Mouse (Mus musculus) thymus, postnatal 14 days (tissue): ENCODE results near the gene Fbxl17.

Source experiments
- DNase-seq: peaks from one replicate; pipeline ENCODE4 v3.0.0; 2021

Gene Fbxl17

GRCm38 (mm10) chr17:63499636-63500155 lies at the start of gene Fbxl17:
TSS of gene Fbxl17 (minus strand) at chr17:63500017.
- peak; percentile 74 for DNase-seq

- no peak for DNase-seq
Observed at GRCm38 (mm10) chr17:63547465-63547864, 47.6 kb upstream of the Fbxl17 start.

GRCm38 (mm10) chr17:63534576-63535265 lies 34.9 kb upstream of the Fbxl17 start:
- DNase-seq, result no peak

- DNase-seq, result no peak
Observed at GRCm38 (mm10) chr17:63533074-63533836, 33.4 kb upstream of the Fbxl17 start.

GRCm38 (mm10) chr17:63529476-63529875 lies 29.7 kb upstream of the Fbxl17 start:
- no peak for DNase-seq

- no peak for DNase-seq
Observed at GRCm38 (mm10) chr17:63520691-63521090, 20.9 kb upstream of the Fbxl17 start.

- no peak for DNase-seq
Observed at GRCm38 (mm10) chr17:63510451-63510850, 10.6 kb upstream of the Fbxl17 start.

- DNase-seq, result no peak
Observed at GRCm38 (mm10) chr17:63501091-63501490, 1.3 kb upstream of the Fbxl17 start.

GRCm38 (mm10) chr17:63500156-63500834 lies 478 bp upstream of the Fbxl17 start:
- peak; percentile 89 for DNase-seq

GRCm38 (mm10) chr17:63498717-63499635 lies 841 bp downstream of the Fbxl17 start:
- DNase-seq, result peak; percentile 76

- DNase-seq, result no peak
Observed at GRCm38 (mm10) chr17:63498182-63498716, 1.6 kb downstream of the Fbxl17 start.

GRCm38 (mm10) chr17:63497206-63497731 lies 2.5 kb downstream of the Fbxl17 start:
- no peak for DNase-seq

- DNase-seq, result no peak
Observed at GRCm38 (mm10) chr17:63496153-63496552, 3.7 kb downstream of the Fbxl17 start.

GRCm38 (mm10) chr17:63493876-63494580 lies 5.8 kb downstream of the Fbxl17 start:
- DNase-seq, result no peak

- DNase-seq, result peak; percentile 53
Observed at GRCm38 (mm10) chr17:63493274-63493673, 6.5 kb downstream of the Fbxl17 start.

GRCm38 (mm10) chr17:63492665-63493273 lies 7.0 kb downstream of the Fbxl17 start:
- no peak for DNase-seq

GRCm38 (mm10) chr17:63489525-63489924 lies 10.3 kb downstream of the Fbxl17 start:
- no peak for DNase-seq

- peak; percentile 59 for DNase-seq
Observed at GRCm38 (mm10) chr17:63467866-63468265, 32.0 kb downstream of the Fbxl17 start.

- DNase-seq, result no peak
Observed at GRCm38 (mm10) chr17:63465239-63465638, 34.6 kb downstream of the Fbxl17 start.

- DNase-seq, result no peak
Observed at GRCm38 (mm10) chr17:63462512-63462911, 37.3 kb downstream of the Fbxl17 start.
